Mouse (Mus musculus) lung, embryonic 16.5 days (tissue): ENCODE data around the gene Camk2d. TPM values are rescaled to one million over a fixed set of nuclear protein-coding genes. Genes with fewer than 3 reads are reported as not detected.

Experiments used
- ATAC-seq: fragments of 200-750 bp; cut with Nextera tagmentation; 2 replicates; pipeline ENCODE4 v1.8.0; 2017; ENCODE audit warnings: low read depth, mild to moderate bottlenecking, moderate library complexity
- H3K27ac ChIP-seq: fragments of 300-500 bp; sonication (generic); 2 replicates; pipeline ENCODE4 v1.5.1; 2014; ENCODE audit warnings: mild to moderate bottlenecking, control low read depth, low read length
- H3K27me3 ChIP-seq: fragments of 300-500 bp; sonication (generic); 2 replicates; pipeline ENCODE4 v1.6.1; 2014; ENCODE audit warnings: low read depth, low read length, mixed read lengths; ENCODE audit not compliant: control insufficient read depth, insufficient read depth
- H3K36me3 ChIP-seq: fragments of 300-500 bp; sonication (generic); 2 replicates; pipeline ENCODE4 v1.6.1; 2014; ENCODE audit warnings: low read length; ENCODE audit not compliant: control insufficient read depth, insufficient read depth
- H3K4me1 ChIP-seq: fragments of 300-500 bp; sonication (generic); replicated peaks from 2 replicates; pipeline ENCODE4 v1.6.1; 2014; ENCODE audit warnings: low read length, mixed read lengths; ENCODE audit not compliant: control insufficient read depth, insufficient read depth
- H3K4me2 ChIP-seq: fragments of 300-500 bp; sonication (generic); 2 replicates; pipeline ENCODE4 v1.6.1; 2014; ENCODE audit warnings: low read depth, low read length, control low read depth
- H3K4me3 ChIP-seq: fragments of 300-500 bp; sonication (generic); 2 replicates; pipeline ENCODE4 v1.5.1; 2014; ENCODE audit warnings: mild to moderate bottlenecking, low read length, control low read depth
- H3K9ac ChIP-seq: fragments of 300-500 bp; sonication (generic); 2 replicates; pipeline ENCODE4 v1.6.1; 2014; ENCODE audit warnings: low read length, control low read depth
- H3K9me3 ChIP-seq: fragments of 300-500 bp; sonication (generic); 2 replicates; pipeline ENCODE4 v1.6.1; 2016; ENCODE audit warnings: low read length; ENCODE audit not compliant: control insufficient read depth
- WGBS: fragments of 180-500 bp; shearing (Covaris S2); extraction: QIAGEN DNeasy Blood & Tissue Kit; methylation state at CpG from one replicate; pipeline ENCODE4 v1.1.7; 2014; 5-methylcytosine and 5-hydroxymethylcytosine counted together
- polyA plus RNA-seq: library from polyadenylated mRNA; unstranded; fragments of >200 nt; fragmentation: Nextera tagmentation; extraction: Ambion mirVana; gene quantifications from 2 replicates; pipeline ENCODE4 v1.2.1, GENCODE M21; 2015

The Camk2d gene
- polyA plus RNA-seq, 1 experiment from 2014 or later: 34.3 TPM

DNA sequence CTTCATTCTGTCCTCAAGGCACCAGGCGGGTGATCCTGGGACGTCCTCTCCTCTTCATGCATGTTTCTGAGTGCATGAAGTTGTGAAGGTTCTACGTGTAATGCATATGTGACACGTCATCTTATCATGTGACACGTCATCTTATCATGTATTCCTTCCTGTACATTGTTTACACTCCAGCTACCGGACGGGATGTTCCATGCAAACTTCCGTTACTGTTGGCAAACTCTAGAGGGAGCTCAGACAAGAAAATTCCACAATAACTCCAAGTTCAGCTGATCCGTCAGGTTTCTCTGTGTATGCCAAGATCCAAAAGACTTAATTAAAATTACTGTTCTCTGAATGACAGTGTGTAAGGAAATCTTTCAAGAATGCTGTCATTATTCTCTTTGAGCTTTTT is 246.7 kb downstream of the Camk2d start:
- peaks cover 8% of the 10 kb centered on the region; the same call in 1 of the 2 replicates for H3K36me3 ChIP-seq
- no peaks in the 10 kb centered on the region for H3K9me3 ChIP-seq
- 0 out of 2 replicates have a peak, but pooled peaks have one; percentile 34 for ATAC-seq
- WGBS: 33% methylated on average over 9 of the region's 9 CpGs
- no peak overlapping the region for H3K9ac ChIP-seq
- H3K4me3 ChIP-seq: no peak overlapping the region
- H3K27ac ChIP-seq: no peak overlapping the region
- H3K4me1 ChIP-seq: no peaks in the 10 kb centered on the region
- no peak overlapping the region for H3K4me2 ChIP-seq
- no peaks in the 10 kb centered on the region for H3K27me3 ChIP-seq

- no peak for ATAC-seq
- peaks cover 6% of the 10 kb centered on the region; the same call in 1 of the 2 replicates for H3K36me3 ChIP-seq
- H3K27me3 ChIP-seq: no peaks in the 10 kb centered on the region
- H3K27ac ChIP-seq: no peak overlapping the region
- no peak overlapping the region for H3K9ac ChIP-seq
- no peak overlapping the region for H3K4me3 ChIP-seq
- H3K4me1 ChIP-seq: no peaks in the 10 kb centered on the region
- no peaks in the 10 kb centered on the region for H3K9me3 ChIP-seq
- no peak overlapping the region for H3K4me2 ChIP-seq
- WGBS: 82% methylated on average over 7 of the region's 7 CpGs
Observed at GRCm38 (mm10) chr3:126844809-126845208, 248.7 kb downstream of the Camk2d start.

GRCm38 (mm10) chr3:126848081-126848480 is 252.0 kb downstream of the Camk2d start:
- ATAC-seq: no peak
- Histone ChIP-seq H3K27me3 (no peaks in the 10 kb centered on the region), H3K4me3 (no peak overlapping the region), H3K4me2 (no peak overlapping the region), H3K27ac (no peak overlapping the region), H3K9ac (no peak overlapping the region), H3K4me1 (no peaks in the 10 kb centered on the region), H3K9me3 (no peaks in the 10 kb centered on the region), H3K36me3 (no peaks in the 10 kb centered on the region)
- WGBS: 78% methylated on average over 1 of the region's 1 CpGs

DNA sequence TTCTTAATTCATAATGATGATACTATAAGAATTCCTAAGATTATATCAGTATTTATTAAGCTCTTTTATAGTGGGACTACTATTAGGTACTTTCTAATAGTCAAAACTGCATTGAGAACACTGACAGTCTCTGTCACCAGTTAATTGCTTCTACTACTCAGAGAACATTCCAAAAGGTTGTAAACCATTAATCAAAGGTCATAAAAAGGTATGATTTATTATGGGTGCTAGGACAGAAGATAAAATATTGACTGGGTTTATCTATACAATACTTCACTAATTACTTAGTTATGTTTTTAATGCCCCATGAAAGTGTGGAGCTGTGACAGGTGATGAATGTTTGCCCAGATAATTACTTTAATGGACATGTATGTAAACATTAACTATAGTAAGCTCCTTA is 264.3 kb downstream of the Camk2d start:
- Histone ChIP-seq H3K9me3 (no peaks in the 10 kb centered on the region), H3K4me2 (no peak overlapping the region), H3K27ac (no peak overlapping the region), H3K27me3 (no peaks in the 10 kb centered on the region), H3K4me1 (no peaks in the 10 kb centered on the region), H3K4me3 (no peak overlapping the region), H3K36me3 (no peaks in the 10 kb centered on the region), H3K9ac (no peak overlapping the region)
- no peak for ATAC-seq

- ATAC-seq: peak; percentile 88
- Histone ChIP-seq H3K36me3 (no peaks in the 10 kb centered on the region), H3K9ac (no peak overlapping the region), H3K4me3 (no peak overlapping the region), H3K4me1 (no peaks in the 10 kb centered on the region), H3K27me3 (no peaks in the 10 kb centered on the region), H3K4me2 (no peak overlapping the region), H3K27ac (no peak overlapping the region; the same call in 1 of the 2 replicates), H3K9me3 (no peaks in the 10 kb centered on the region)
- WGBS: 69% methylated on average over 3 of the region's 3 CpGs
Observed at GRCm38 (mm10) chr3:126869561-126869960, 273.5 kb downstream of the Camk2d start.

- Histone ChIP-seq H3K27me3 (no peaks in the 10 kb centered on the region), H3K4me1 (no peaks in the 10 kb centered on the region), H3K36me3 (no peaks in the 10 kb centered on the region), H3K4me2 (no peak overlapping the region), H3K27ac (no peak overlapping the region), H3K9me3 (no peaks in the 10 kb centered on the region), H3K4me3 (no peak overlapping the region), H3K9ac (no peak overlapping the region)
- ATAC-seq: no peak
- 34% methylated on average over 1 of the region's 1 CpGs for WGBS
Observed at GRCm38 (mm10) chr3:126870688-126871087, 274.6 kb downstream of the Camk2d start.

DNA sequence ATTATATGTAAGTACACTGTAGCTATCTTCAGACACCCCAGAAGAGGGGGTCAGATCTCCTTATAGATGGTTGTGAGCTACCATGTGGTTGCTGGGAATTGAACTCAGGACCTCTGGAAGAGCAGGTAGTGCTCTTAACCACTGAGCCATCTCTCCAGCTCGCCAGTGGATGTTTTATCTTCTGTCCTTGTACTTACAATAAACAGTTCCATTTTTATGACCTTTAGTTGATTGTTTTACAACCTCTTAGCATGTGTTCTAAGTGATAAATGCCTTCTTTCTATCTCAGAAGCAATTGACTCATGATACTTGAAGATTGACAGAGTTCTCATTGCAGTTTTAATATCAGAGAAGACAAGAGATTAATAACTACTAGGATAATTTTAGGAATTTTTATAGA is 282.1 kb downstream of the Camk2d start:
- H3K9me3 ChIP-seq: no peaks in the 10 kb centered on the region
- H3K9ac ChIP-seq: no peak overlapping the region
- H3K4me2 ChIP-seq: no peak overlapping the region
- H3K4me1 ChIP-seq: no peaks in the 10 kb centered on the region
- no peak for ATAC-seq
- H3K4me3 ChIP-seq: no peak overlapping the region
- H3K27me3 ChIP-seq: no peaks in the 10 kb centered on the region
- 48% methylated on average over 1 of the region's 1 CpGs for WGBS
- no peak overlapping the region for H3K27ac ChIP-seq
- no peaks in the 10 kb centered on the region for H3K36me3 ChIP-seq

GRCm38 (mm10) chr3:126886090-126886489 is 290.0 kb downstream of the Camk2d start:
- Histone ChIP-seq H3K4me1 (no peaks in the 10 kb centered on the region), H3K4me2 (no peak overlapping the region), H3K9me3 (no peaks in the 10 kb centered on the region), H3K27ac (no peak overlapping the region), H3K9ac (no peak overlapping the region), H3K36me3 (no peaks in the 10 kb centered on the region), H3K27me3 (no peaks in the 10 kb centered on the region), H3K4me3 (no peak overlapping the region)
- no peak for ATAC-seq
- 71% methylated on average over 4 of the region's 4 CpGs for WGBS

DNA sequence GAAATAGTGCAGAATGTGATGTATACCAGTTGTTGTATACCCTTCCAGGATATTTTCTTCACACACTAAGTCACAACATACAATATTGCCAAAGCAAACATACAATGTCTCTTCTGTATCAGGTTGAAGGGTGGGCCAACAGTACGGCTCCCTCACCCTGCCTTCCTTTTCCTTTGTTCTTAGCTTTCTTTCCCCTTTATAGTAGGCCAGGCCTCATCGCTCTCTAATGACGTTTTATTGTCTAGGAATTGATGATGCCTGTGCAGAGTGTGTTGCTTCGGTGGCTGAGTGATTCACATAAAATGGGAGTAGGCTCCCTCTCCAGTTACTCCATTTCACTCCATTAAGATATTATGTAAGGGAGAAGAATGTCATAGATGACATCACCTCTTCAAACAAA is 290.5 kb downstream of the Camk2d start:
- H3K4me3 ChIP-seq: no peak overlapping the region
- no peaks in the 10 kb centered on the region for H3K9me3 ChIP-seq
- H3K27me3 ChIP-seq: no peaks in the 10 kb centered on the region
- no peak overlapping the region for H3K27ac ChIP-seq
- no peaks in the 10 kb centered on the region for H3K36me3 ChIP-seq
- 75% methylated on average over 4 of the region's 4 CpGs for WGBS
- no peak overlapping the region for H3K4me2 ChIP-seq
- no peak overlapping the region for H3K9ac ChIP-seq
- no peak for ATAC-seq
- no peaks in the 10 kb centered on the region for H3K4me1 ChIP-seq
